Mouse (Mus musculus) pancreas, adult 10 weeks (tissue): Measurements from ENCODE around the gene S100a1. TPM values are rescaled to one million over a fixed set of nuclear protein-coding genes. Genes with fewer than 3 reads are reported as not detected.

Experiments
- polyA plus RNA-seq: library from polyadenylated mRNA; stranded (reverse); fragments of 350-450 nt; fragmentation: Illumina TruSeq; extraction: RNeasy Lipid Tissue Mini Kit (QIAGEN cat#74804); gene quantifications from one replicate; pipeline ENCODE4 v1.2.3, GENCODE M21; 2015; ENCODE audit warnings: low read depth, low replicate concordance; ENCODE audit not compliant: insufficient read depth

S100a1 gene
- 42.7 TPM for polyA plus RNA-seq

DNA sequence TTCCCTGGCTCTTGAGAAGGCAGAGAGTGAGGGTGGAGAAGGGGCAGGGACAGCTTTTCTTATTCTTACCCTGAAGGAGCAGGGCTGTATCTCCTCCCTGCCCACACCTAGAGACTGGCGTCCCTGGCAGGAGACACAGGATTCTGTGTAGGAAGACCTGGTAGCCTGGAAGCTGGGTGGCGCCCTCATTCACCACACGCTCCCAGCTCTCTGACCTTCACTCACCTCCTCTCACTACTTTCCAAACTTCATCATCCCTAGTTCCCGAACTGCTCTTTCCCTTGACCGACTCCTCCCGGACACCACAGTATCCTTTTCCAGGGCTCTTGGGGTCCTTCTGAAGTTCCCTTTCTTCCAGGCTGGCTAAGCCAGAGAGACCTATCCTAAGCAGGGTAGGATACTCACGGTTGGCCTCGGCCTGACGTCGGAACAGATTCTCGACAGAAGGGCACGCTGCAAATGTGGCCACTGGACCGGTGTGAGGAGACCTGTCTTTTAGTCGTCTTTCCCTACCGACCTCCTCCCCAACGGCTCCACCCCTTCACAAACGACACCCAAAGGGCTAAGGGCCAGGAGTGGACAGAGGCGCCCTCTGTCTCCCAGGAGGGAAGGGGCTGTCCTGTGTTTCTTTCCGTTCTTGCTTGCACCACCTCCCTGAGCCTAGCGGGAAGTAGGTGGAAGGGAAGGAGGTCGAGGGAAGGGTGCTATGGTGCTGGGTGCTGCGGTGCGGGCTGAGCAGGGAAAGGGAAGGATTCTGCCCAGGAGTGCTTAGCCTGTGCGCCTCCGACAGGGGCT is at the start of gene S100a1, which contains the start of gene S100a13:
Gene S100a1, minus strand, starts transcription at position 597 of the 795 bp plus-strand sequence.
Gene S100a13, plus strand, starts transcription at position 640 of the 795 bp plus-strand sequence.

DNA sequence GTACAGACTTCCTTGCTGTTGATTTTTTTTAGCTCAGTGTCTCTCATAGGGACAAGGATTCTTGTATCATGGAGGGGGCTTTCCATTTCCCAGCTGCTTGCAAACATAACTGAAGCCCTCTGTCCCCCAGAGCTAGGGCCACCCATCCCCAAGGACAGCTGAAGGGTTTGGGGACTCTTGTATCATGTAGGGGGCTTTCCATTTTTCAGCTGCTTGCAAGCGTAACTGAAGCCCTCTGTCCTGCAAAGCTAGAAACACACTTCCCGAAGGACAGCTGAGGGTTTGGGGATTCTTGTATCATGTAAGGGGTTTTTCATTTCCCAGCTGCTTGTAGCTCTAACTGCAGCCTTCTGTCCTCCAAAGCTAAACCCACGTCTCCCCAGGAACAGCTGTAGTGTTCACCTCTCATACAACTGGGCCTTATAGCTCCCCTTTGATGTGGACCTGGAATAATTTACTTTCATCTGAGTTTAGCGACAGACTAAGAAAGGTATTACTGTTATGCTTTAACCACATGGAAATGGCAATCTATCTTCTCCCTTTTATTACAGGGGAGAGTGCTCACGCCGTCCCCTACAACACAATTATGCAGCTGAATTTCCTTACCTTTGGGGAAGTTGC is 45.9 kb upstream of the S100a1 start, which contains the start of gene S100a3:
Gene S100a3, plus strand, starts transcription at position 571 of the 621 bp plus-strand sequence.

DNA sequence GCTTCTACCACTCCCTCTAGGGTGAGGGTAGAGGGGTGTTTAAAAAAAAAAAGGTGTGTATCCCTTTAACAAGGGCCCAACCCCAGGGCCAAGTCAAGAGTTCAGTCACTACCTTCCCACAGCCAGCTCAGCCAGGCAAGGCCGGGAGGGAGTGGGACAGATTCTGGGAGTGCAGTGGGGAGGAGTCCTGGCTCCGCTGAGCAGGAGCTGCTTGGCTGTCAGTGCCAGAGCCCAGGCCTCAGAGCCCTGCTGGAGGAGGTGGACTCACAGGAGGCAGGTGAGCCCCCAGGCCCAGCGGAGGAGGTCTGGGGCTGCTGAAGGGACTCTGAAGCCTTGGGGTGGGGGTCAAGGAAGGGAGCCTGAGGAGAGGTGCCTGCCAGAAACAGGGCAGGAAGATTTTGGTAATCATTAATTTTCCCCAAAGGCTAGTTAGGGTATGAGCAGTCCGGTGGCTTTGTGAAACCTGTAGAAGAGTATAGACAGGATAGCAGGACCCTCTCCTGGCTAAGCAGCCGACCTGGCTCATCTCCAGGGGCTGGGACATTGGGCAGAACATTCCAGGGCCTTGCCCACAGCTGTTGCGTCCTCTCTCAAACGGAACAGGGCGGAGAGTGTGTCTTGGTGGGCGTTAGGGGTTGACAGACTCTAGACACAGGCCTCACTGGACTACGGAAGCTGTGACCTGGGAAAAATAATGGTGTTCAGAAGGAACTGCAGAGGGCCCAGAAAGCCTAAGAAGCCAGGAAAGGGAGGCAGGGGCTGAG is 23.1 kb upstream of the S100a1 start, which contains the start of gene S100a16:
Gene S100a16, plus strand, starts transcription at position 114 of the 764 bp plus-strand sequence.

DNA sequence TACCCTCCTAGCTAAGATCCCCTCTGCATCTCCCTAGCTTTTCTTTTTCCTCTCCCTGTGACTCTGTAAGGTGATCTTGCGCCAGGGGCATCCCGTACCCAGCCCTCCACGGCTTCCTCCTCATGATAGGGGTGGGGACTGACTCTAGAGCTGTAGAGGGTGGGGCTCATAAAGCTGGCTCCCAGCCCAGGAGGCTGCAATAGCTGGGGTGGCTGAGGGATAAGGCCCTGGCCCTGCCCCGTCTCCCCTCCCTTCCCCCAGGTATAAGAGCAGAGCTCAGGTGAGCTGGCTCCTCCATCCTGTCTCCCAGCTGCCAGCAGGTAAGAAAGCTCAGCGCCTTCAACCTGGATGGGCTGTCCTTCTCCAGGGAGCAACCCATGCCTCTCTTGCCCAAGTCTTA is 12.4 kb upstream of the S100a1 start, which contains the start of gene S100a14:
Gene S100a14, plus strand, starts transcription at position 277 of the 400 bp plus-strand sequence.

DNA sequence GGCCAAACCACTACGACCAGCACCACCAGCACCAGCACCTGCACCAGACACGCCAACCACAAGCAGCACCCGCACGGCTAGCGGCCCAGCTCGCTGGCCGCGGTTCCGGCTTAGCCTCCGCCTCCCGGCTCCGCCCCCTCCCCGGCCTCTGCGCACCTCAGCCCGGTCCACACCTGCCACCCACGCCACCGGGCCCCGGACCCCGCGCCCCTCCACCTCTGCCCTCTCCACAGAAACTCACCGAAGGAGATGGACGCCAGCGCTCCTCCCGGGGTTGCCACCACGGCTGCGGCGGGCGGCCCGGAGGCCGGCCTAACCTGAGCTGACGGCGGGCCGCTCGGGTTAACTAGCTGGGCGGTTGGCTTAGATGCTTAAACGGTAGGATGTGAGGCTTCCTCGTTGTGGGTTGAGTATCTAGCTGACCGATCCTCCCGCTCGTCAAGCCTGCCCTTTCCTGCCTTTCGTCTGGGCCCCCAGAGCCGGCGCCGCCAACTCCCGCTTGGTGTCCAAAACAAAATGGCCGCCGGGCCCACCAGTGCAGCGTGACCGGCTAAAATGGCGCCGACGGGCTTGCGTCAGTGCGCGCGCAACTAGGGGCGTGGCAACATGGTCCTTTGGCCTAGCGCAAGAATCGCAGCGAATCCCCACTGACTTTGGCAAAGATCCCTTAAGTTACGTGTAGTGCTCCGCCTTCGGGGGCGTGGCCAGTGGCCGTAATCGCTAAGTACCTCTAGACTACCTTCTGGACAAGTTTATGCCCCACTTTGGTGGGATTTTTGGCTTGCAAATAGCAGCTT is 5.0 kb downstream of the S100a1 start, which contains the start of gene Chtop:
Gene Chtop, minus strand, starts transcription at position 549 of the 797 bp plus-strand sequence.

DNA sequence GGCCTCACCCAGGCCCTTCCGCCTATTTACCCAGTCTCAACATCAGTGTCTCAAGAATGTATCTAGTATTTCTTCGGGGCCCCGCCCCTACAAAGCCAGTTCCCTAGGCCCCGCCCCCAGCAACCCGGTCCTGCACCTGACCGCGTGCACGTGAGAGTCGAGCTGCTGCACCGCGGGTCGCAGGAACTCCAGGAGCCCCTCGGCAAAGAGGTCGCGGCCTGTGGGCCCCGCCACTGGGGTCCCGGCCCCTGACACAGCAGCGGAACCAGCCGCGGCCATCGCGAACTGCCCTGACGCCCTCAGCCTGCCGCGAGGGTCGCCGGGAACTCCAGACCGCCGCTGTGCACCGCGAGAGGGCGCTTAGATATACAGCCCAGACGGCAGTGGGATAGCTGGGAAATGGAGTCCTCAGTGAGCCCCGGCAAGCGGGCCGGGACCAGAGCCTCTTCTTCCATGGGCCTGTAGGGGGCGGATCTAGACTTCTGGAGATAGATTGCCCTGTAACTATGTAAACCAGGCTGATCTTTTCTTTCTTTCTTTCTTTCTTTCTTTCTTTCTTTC is 23.4 kb downstream of the S100a1 start, which contains the start of gene Snapin:
Gene Snapin, minus strand, starts transcription at position 338 of the 561 bp plus-strand sequence.

DNA sequence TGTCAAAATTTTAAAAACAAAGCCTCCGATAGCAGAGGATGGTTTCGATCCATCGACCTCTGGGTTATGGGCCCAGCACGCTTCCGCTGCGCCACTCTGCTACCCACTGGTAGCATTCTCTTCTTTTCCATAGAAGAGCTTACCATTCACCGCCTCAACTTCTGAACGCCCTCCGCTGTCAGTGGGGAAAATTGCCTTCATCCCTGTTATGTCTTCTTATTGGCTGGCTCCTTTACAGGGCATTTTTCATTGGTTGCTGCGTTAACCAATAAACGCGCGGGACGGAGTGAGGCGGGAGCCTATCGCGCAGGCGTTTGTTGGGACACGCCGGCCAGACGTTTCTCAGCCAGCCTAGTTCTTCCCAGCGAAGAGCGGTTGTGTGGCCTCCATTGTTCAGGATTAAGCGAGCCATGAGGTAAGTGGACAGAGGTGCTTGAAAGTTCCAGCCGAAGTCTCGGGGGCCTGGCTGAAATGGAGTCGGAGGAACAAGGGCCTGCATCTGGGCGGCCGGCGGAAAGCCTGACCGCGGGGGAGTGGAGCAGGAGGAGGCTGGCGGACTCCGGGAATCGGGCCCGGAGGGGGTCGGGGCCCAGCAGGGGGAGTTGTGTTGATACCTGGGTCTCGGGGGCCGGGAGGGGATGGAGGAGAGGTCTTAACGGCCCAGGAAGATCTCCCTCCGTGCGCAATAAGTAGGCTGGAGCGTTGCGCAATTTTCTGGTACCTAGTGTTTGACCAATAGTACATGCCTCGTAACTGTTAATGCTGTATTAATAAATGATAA is 38.2 kb downstream of the S100a1 start, which contains the start of gene Ilf2:
Gene Ilf2, plus strand, starts transcription at position 296 of the 781 bp plus-strand sequence.

DNA sequence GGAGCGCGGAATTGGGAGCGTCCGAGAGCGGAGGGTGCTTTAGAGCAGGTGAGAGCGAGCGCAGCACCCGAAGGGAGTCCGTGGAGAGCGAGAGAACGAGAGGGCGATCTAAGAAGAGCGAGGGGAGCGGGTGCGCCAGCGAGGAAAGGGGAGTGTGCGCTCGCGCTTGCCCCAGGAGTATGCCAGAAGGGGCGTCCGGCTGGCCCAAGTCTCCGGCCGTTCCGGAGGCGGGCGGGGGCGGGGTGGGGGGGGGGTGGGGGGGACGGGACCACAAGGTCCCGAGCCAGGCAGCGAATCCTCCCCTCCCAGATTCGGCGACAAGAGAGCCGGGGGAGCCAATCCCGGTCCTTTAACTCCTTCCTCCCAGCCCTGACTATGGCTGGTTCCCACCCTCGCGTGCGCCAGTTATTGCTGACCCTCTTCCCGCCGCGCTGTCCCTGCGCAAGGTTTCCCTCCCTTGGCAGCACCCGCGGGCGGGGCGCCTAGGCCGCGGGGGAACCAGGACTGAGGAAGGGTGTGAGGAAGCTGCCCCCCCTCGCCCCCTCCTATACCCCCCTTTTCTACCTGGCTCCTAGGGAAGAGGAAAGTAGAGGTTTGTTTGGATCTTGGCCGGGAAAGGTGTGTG is 48.4 kb downstream of the S100a1 start, which contains the start of gene Npr1:
Gene Npr1, minus strand, starts transcription at position 181 of the 625 bp plus-strand sequence.

Other genes starting within 250 kb of the S100a1 start
- 3.7 TPM for gene Dennd4b, start 249.2 kb downstream of the S100a1 start, polyA plus RNA-seq
- 3.5 TPM for gene Gatad2b, start 221.2 kb downstream of the S100a1 start, polyA plus RNA-seq
- gene Slc27a3, start 124.5 kb downstream of the S100a1 start, polyA plus RNA-seq, result 6.5 TPM
- gene Ints3, start 80.8 kb downstream of the S100a1 start, polyA plus RNA-seq, result 12.9 TPM
- 24.0 TPM for gene Npr1, start 48.5 kb downstream of the S100a1 start, polyA plus RNA-seq
- 10.1 TPM for gene Ilf2, start 38.3 kb downstream of the S100a1 start, polyA plus RNA-seq
- 11.3 TPM for gene Snapin, start 23.4 kb downstream of the S100a1 start, polyA plus RNA-seq
- 22.0 TPM for gene Chtop, start 4.9 kb downstream of the S100a1 start, polyA plus RNA-seq
- 22.3 TPM for gene S100a13, start within 50 bp of the S100a1 start, polyA plus RNA-seq
- not detected for gene S100a14, start 12.5 kb upstream of the S100a1 start, polyA plus RNA-seq
- 41.8 TPM for gene S100a16, start 22.9 kb upstream of the S100a1 start, polyA plus RNA-seq
- gene S100a3, start 46.2 kb upstream of the S100a1 start, polyA plus RNA-seq, result not detected
- not detected for gene S100a2, start 75.9 kb upstream of the S100a1 start, polyA plus RNA-seq
- gene Gm42674, start 87.5 kb upstream of the S100a1 start, polyA plus RNA-seq, result not detected
- gene S100a4, start 89.4 kb upstream of the S100a1 start, polyA plus RNA-seq, result 10.9 TPM
- gene S100a5, start 94.1 kb upstream of the S100a1 start, polyA plus RNA-seq, result not detected
- 248 TPM for gene S100a6, start 98.5 kb upstream of the S100a1 start, polyA plus RNA-seq
- gene S100a7a, start 139.6 kb upstream of the S100a1 start, polyA plus RNA-seq, result 0.89 TPM
- not detected for gene S100a8, start 154.6 kb upstream of the S100a1 start, polyA plus RNA-seq
- not detected for gene S100a9, start 181.3 kb upstream of the S100a1 start, polyA plus RNA-seq
- gene Pglyrp4, start 212.5 kb upstream of the S100a1 start, polyA plus RNA-seq, result not detected